Mouse (Mus musculus): ENCODE results near the gene Cap2.
A peak's percentile ranks its signal among the peaks of the same experiment; 100 is the strongest.

Cap2 gene

GRCm38 (mm10) chr13:46525295-46526255, 23.9 kb downstream of the Cap2 start:
- DNase-seq (ENCODE audit: low spot score in 2 of 2): no peak

- no peak for DNase-seq (ENCODE audit: low spot score in 2 of 2)
Measured at GRCm38 (mm10) chr13:46526645-46527044, 25.0 kb downstream of the Cap2 start.

GRCm38 (mm10) chr13:46527340-46527739, 25.7 kb downstream of the Cap2 start:
- DNase-seq (ENCODE audit: low spot score in 2 of 2): no peak

- no peak for DNase-seq (ENCODE audit: low spot score in 2 of 2)
Measured at GRCm38 (mm10) chr13:46529037-46529436, 27.4 kb downstream of the Cap2 start.

- no peak for DNase-seq (ENCODE audit: low spot score in 2 of 2)
Measured at GRCm38 (mm10) chr13:46530546-46530945, 28.9 kb downstream of the Cap2 start.

- DNase-seq (ENCODE audit: low spot score in 2 of 2): no peak
Measured at GRCm38 (mm10) chr13:46531676-46532075, 30.0 kb downstream of the Cap2 start.

GRCm38 (mm10) chr13:46532276-46532675, 30.6 kb downstream of the Cap2 start:
- DNase-seq (ENCODE audit: low spot score in 2 of 2): no peak

- DNase-seq (ENCODE audit: low spot score in 2 of 2): no peak
Measured at GRCm38 (mm10) chr13:46533342-46534129, 31.9 kb downstream of the Cap2 start.

GRCm38 (mm10) chr13:46534171-46534968, 32.7 kb downstream of the Cap2 start:
- DNase-seq (ENCODE audit: low spot score in 2 of 2): no peak

- DNase-seq (ENCODE audit: low spot score in 2 of 2): no peak
Measured at GRCm38 (mm10) chr13:46534969-46535785, 33.5 kb downstream of the Cap2 start.

GRCm38 (mm10) chr13:46539284-46539683, 37.6 kb downstream of the Cap2 start:
- no peak for DNase-seq (ENCODE audit: low spot score in 2 of 2)

- DNase-seq (ENCODE audit: low spot score in 2 of 2): no peak
Measured at GRCm38 (mm10) chr13:46540943-46541342, 39.3 kb downstream of the Cap2 start.

GRCm38 (mm10) chr13:46542782-46543181, 41.1 kb downstream of the Cap2 start:
- DNase-seq (ENCODE audit: low spot score in 2 of 2): peak in 1 of 2 experiments; percentile 47

- DNase-seq (ENCODE audit: low spot score in 2 of 2): no peak
Measured at GRCm38 (mm10) chr13:46544608-46545007, 43.0 kb downstream of the Cap2 start.

GRCm38 (mm10) chr13:46545081-46545480, 43.4 kb downstream of the Cap2 start:
- DNase-seq (ENCODE audit: low spot score in 2 of 2): no peak

- no peak for DNase-seq (ENCODE audit: low spot score in 2 of 2)
Measured at GRCm38 (mm10) chr13:46546846-46547245, 45.2 kb downstream of the Cap2 start.

GRCm38 (mm10) chr13:46547253-46547652, 45.6 kb downstream of the Cap2 start:
- DNase-seq (ENCODE audit: low spot score in 2 of 2): no peak

- no peak for DNase-seq (ENCODE audit: low spot score in 2 of 2)
Measured at GRCm38 (mm10) chr13:46548132-46548531, 46.5 kb downstream of the Cap2 start.

- DNase-seq (ENCODE audit: low spot score in 2 of 2): no peak
Measured at GRCm38 (mm10) chr13:46548600-46549179, 47.0 kb downstream of the Cap2 start.

GRCm38 (mm10) chr13:46550627-46551026, 49.0 kb downstream of the Cap2 start:
- no peak for DNase-seq (ENCODE audit: low spot score in 2 of 2)
